Comparison of ENCODE assay signal across 9 mouse cellular contexts in genomic region chr9:50700921-50701691, GRCm38 (mm10). TPM values are rescaled to one million over a fixed set of nuclear protein-coding genes. Genes with fewer than 3 reads are reported as not detected.
DNase-seq lines count a peak whose midpoint lies in the region; ATAC-seq and TF ChIP-seq lines count a peak whose summit lies in the region.
"Had no signal": no experiment of that assay in that cellular context is flagged by ENCODE, and none has a peak within 500 bp of the region (broad histone marks: within the 10 kb centered on the region; RNA-seq: fewer than 3 reads in every experiment).

No protein-coding gene starts in this region.

- intact Hi-C loops in heart, adult 2 months (cut with DNase I): no loop called here
- intact Hi-C loops in heart, postnatal 36 days (cut with DNase I): no loop called here
- intact Hi-C loops in gastrocnemius, postnatal 14 days (cut with DNase I; ENCODE audit: low total_unique reads): no loop called here

- no peaks in the 10 kb centered on the region for H3K36me3 ChIP-seq in heart, adult 2 months (ENCODE audit: control insufficient read depth, insufficient read depth, low read length)
- no peaks in the 10 kb centered on the region for H3K36me3 ChIP-seq in liver, embryonic 14.5 days (replicated peaks; ENCODE audit: control insufficient read depth, insufficient read depth, low read depth)
- peaks cover 9% of the 10 kb centered on the region; the same call in 1 of the 2 replicates for H3K36me3 ChIP-seq in forebrain, embryonic 12.5 days (replicated peaks)
- peaks cover 5% of the 10 kb centered on the region; the same call in 1 of the 2 replicates for H3K36me3 ChIP-seq in forebrain, embryonic 13.5 days (ENCODE audit: poor library complexity, severe bottlenecking)

- H3K9me3 ChIP-seq in liver, embryonic 14.5 days (ENCODE audit: control insufficient read depth, low read length): no peaks in the 10 kb centered on the region
- H3K9me3 ChIP-seq in forebrain, embryonic 12.5 days: no peaks in the 10 kb centered on the region
- no peaks in the 10 kb centered on the region for H3K9me3 ChIP-seq in forebrain, embryonic 13.5 days (replicated peaks)
- H3K9me3 ChIP-seq: embryonic facial prominence, embryonic 12.5 days had no signal

- no peaks in the 10 kb centered on the region for H3K27me3 ChIP-seq in heart, adult 2 months (ENCODE audit: control insufficient read depth, insufficient read depth, low read length)
- peaks cover 47% of the 10 kb centered on the region for H3K27me3 ChIP-seq in liver, embryonic 14.5 days (ENCODE audit: control insufficient read depth, insufficient read depth, low read length)
- H3K27me3 ChIP-seq in forebrain, embryonic 12.5 days: peaks cover 32% of the 10 kb centered on the region
- peaks cover 12% of the 10 kb centered on the region; the same call in 1 of the 2 replicates for H3K27me3 ChIP-seq in forebrain, embryonic 13.5 days

- TF ChIP-seq EP300 in heart, adult 2 months (IDR thresholded peaks at IDR 0.05; ENCODE audit: insufficient read depth, low read depth, low read length): no peak
- TF ChIP-seq EP300 in liver, embryonic 14.5 days (IDR thresholded peaks at IDR 0.05; ENCODE audit: low read depth): no peak

- 49% methylated on average over 11 of the region's 11 CpGs for WGBS in heart, adult 2 months
- WGBS in liver, embryonic 14.5 days (ENCODE audit: insufficient replicate concordance): 39% methylated on average over 11 of the region's 11 CpGs
- 67% methylated on average over 11 of the region's 11 CpGs for WGBS in forebrain, embryonic 12.5 days
- 69% methylated on average over 11 of the region's 11 CpGs for WGBS in forebrain, embryonic 13.5 days

- H3K79me2 ChIP-seq in heart, adult 2 months (replicated peaks; ENCODE audit: control insufficient read depth, insufficient read depth, low read length): no peaks in the 10 kb centered on the region

- peaks cover 2% of the 10 kb centered on the region; the same call in 1 of the 2 replicates for H3K4me1 ChIP-seq in heart, adult 2 months (ENCODE audit: control insufficient read depth, insufficient read depth, low read length)
- peaks cover 0 to 8% of the 10 kb centered on the region in 2 experiments; a peak in 1 of 4 replicates for H3K4me1 ChIP-seq in liver, embryonic 14.5 days (replicated peaks; ENCODE audit: control insufficient read depth in 2 of 2, insufficient read depth in 2 of 2, low read length in 1 of 2)
- H3K4me1 ChIP-seq in forebrain, embryonic 12.5 days: peaks cover 35% of the 10 kb centered on the region
- H3K4me1 ChIP-seq in forebrain, embryonic 13.5 days: peaks cover 22% of the 10 kb centered on the region

- DNase-seq in heart, adult 2 months: peak; percentile 30 to 41
- DNase-seq in heart, postnatal 36 days: no peak
- peak; percentile 30 for DNase-seq in MN1 (ENCODE audit: low spot score)
- peak; percentile 62 for DNase-seq in gastrocnemius, postnatal 14 days
- DNase-seq in liver, embryonic 14.5 days (ENCODE audit: low read depth in 3 of 3, low spot score in 3 of 3): no peak
- no peak for DNase-seq in thymus, adult 18-20 months

- no peak overlapping the region for H3K4me3 ChIP-seq in heart, adult 2 months
- no peak overlapping the region for H3K4me3 ChIP-seq in liver, embryonic 14.5 days (ENCODE audit: insufficient read depth in 1 of 2, low read depth in 2 of 2, low read length in 2 of 2)
- no peak overlapping the region for H3K4me3 ChIP-seq in forebrain, embryonic 12.5 days (replicated peaks)
- H3K4me3 ChIP-seq in forebrain, embryonic 13.5 days: no peak overlapping the region
- H3K4me3 ChIP-seq: embryonic facial prominence, embryonic 12.5 days had no signal

- TF ChIP-seq POLR2A in heart, adult 2 months (IDR thresholded peaks at IDR 0.05; ENCODE audit: insufficient read depth, low read depth, low read length): no peak

- H3K4me2 ChIP-seq in liver, embryonic 14.5 days (ENCODE audit: low read depth): no peak overlapping the region
- no peak overlapping the region for H3K4me2 ChIP-seq in forebrain, embryonic 12.5 days
- H3K4me2 ChIP-seq in forebrain, embryonic 13.5 days: no peak overlapping the region
- H3K4me2 ChIP-seq: embryonic facial prominence, embryonic 12.5 days had no signal

- peak; percentile 43; the same call in 1 of the 2 replicates for ATAC-seq in liver, embryonic 14.5 days (ENCODE audit: insufficient read depth)
- no peak for ATAC-seq in forebrain, embryonic 12.5 days (ENCODE audit: low FRiP score)
- ATAC-seq in forebrain, embryonic 13.5 days: no peak

- H3K9ac ChIP-seq in heart, adult 2 months (ENCODE audit: low read depth, low read length): no peak overlapping the region
- H3K9ac ChIP-seq in liver, embryonic 14.5 days (replicated peaks): no peak overlapping the region
- no peak overlapping the region for H3K9ac ChIP-seq in forebrain, embryonic 12.5 days
- H3K9ac ChIP-seq in forebrain, embryonic 13.5 days: no peak overlapping the region
- H3K9ac ChIP-seq: embryonic facial prominence, embryonic 12.5 days had no signal

- TF ChIP-seq CTCF in heart, adult 2 months (IDR thresholded peaks at IDR 0.05): peak; percentile 41
- no peak for TF ChIP-seq CTCF in liver, embryonic 14.5 days (IDR thresholded peaks at IDR 0.05; ENCODE audit: low read depth)

- no peak overlapping the region; the same call in 1 of the 2 replicates for H3K27ac ChIP-seq in heart, adult 2 months
- no peak overlapping the region for H3K27ac ChIP-seq in liver, embryonic 14.5 days
- no peak overlapping the region for H3K27ac ChIP-seq in forebrain, embryonic 12.5 days
- H3K27ac ChIP-seq in forebrain, embryonic 13.5 days: no peak overlapping the region
- H3K27ac ChIP-seq: embryonic facial prominence, embryonic 12.5 days had no signal

RNA-seq across cellular contexts. Expression of gene Dixdc1, which starts 38.2 kb away (rescaled TPM):
- 1 to 10 TPM; 3.4 to 5.4 TPM for total RNA-seq in heart, adult 2 months (2021)
- polyA plus RNA-seq in heart, adult 2 months (2012; rRNA removed): 2.6 and 4.9 TPM in 2 replicates
- total RNA-seq in heart, postnatal 36 days (2021): 1 to 10 TPM; 4.2 to 7.4 TPM
- total RNA-seq in gastrocnemius, postnatal 14 days (2021): 1 to 10 TPM; 3.7 to 4.2 TPM
- polyA plus RNA-seq in liver, embryonic 14.5 days (2012; rRNA removed): 0.56 and 0.57 TPM in 2 replicates
- polyA plus RNA-seq in liver, embryonic 14.5 days (2014; fragmentation: Nextera tagmentation; extraction: Ambion mirVana): 0.84 and 1.2 TPM in 2 replicates
- polyA plus RNA-seq in forebrain, embryonic 12.5 days (2016; fragmentation: Nextera tagmentation; extraction: Ambion mirVana): 18.2 and 18.6 TPM in 2 replicates
- 20.2 and 21.4 TPM in 2 replicates for polyA plus RNA-seq in forebrain, embryonic 13.5 days (2015; fragmentation: Nextera tagmentation; extraction: Ambion mirVana)

RNA-seq across cellular contexts. Expression of gene Dlat, which starts 41.5 kb away (rescaled TPM):
- 100 to 1,000 TPM; 364 to 415 TPM for total RNA-seq in heart, adult 2 months (2021)
- 175 and 243 TPM in 2 replicates for polyA plus RNA-seq in heart, adult 2 months (2012; rRNA removed)
- 100 to 1,000 TPM; 399 to 460 TPM for total RNA-seq in heart, postnatal 36 days (2021)
- total RNA-seq in gastrocnemius, postnatal 14 days (2021): 100 to 1,000 TPM; 235 to 280 TPM
- 7.0 and 14.4 TPM in 2 replicates for polyA plus RNA-seq in liver, embryonic 14.5 days (2012; rRNA removed)
- 32.0 and 35.7 TPM in 2 replicates for polyA plus RNA-seq in liver, embryonic 14.5 days (2014; fragmentation: Nextera tagmentation; extraction: Ambion mirVana)
- 43.4 and 48.3 TPM in 2 replicates for polyA plus RNA-seq in forebrain, embryonic 12.5 days (2016; fragmentation: Nextera tagmentation; extraction: Ambion mirVana)
- 40.6 and 40.8 TPM in 2 replicates for polyA plus RNA-seq in forebrain, embryonic 13.5 days (2015; fragmentation: Nextera tagmentation; extraction: Ambion mirVana)

RNA-seq across cellular contexts. Expression of gene 2310030G06Rik, which starts 45.2 kb away (rescaled TPM):
- 1 to 10 TPM; 2.9 to 4.3 TPM for total RNA-seq in heart, adult 2 months (2021)
- polyA plus RNA-seq in heart, adult 2 months (2012; rRNA removed): 5.6 and 7.4 TPM in 2 replicates
- 1 to 10 TPM; 2.5 to 5.5 TPM for total RNA-seq in heart, postnatal 36 days (2021)
- total RNA-seq in gastrocnemius, postnatal 14 days (2021): 1 to 10 TPM; 1.7 to 2.5 TPM
- polyA plus RNA-seq in liver, embryonic 14.5 days (2012; rRNA removed): 1.8 and 2.2 TPM in 2 replicates
- 2.1 and 2.3 TPM in 2 replicates for polyA plus RNA-seq in liver, embryonic 14.5 days (2014; fragmentation: Nextera tagmentation; extraction: Ambion mirVana)
- polyA plus RNA-seq in forebrain, embryonic 12.5 days (2016; fragmentation: Nextera tagmentation; extraction: Ambion mirVana): 0.88 and 1.6 TPM in 2 replicates
- polyA plus RNA-seq in forebrain, embryonic 13.5 days (2015; fragmentation: Nextera tagmentation; extraction: Ambion mirVana): 1.0 and 1.2 TPM in 2 replicates

RNA-seq across cellular contexts. Expression of gene Cryab, which starts 50.0 kb away (rescaled TPM):
- total RNA-seq in heart, adult 2 months (2021): 1,000 to 10,000 TPM; 2,783 to 3,339 TPM
- polyA plus RNA-seq in heart, adult 2 months (2012; rRNA removed): 3,110 and 4,349 TPM in 2 replicates
- total RNA-seq in heart, postnatal 36 days (2021): 1,000 to 10,000 TPM; 2,657 to 2,874 TPM
- 100 to 1,000 TPM; 804 to 989 TPM for total RNA-seq in gastrocnemius, postnatal 14 days (2021)
- polyA plus RNA-seq in liver, embryonic 14.5 days (2012; rRNA removed): 1.7 and 2.7 TPM in 2 replicates
- 4.5 and 4.7 TPM in 2 replicates for polyA plus RNA-seq in liver, embryonic 14.5 days (2014; fragmentation: Nextera tagmentation; extraction: Ambion mirVana)
- polyA plus RNA-seq in forebrain, embryonic 12.5 days (2016; fragmentation: Nextera tagmentation; extraction: Ambion mirVana): 3.9 and 6.5 TPM in 2 replicates
- polyA plus RNA-seq in forebrain, embryonic 13.5 days (2015; fragmentation: Nextera tagmentation; extraction: Ambion mirVana): 4.7 and 6.5 TPM in 2 replicates

RNA-seq across cellular contexts. Expression of gene Hspb2, which starts 51.0 kb away (rescaled TPM):
- 100 to 1,000 TPM; 131 to 139 TPM for total RNA-seq in heart, adult 2 months (2021)
- 201 and 224 TPM in 2 replicates for polyA plus RNA-seq in heart, adult 2 months (2012; rRNA removed)
- 100 to 1,000 TPM; 132 to 137 TPM for total RNA-seq in heart, postnatal 36 days (2021)
- total RNA-seq in gastrocnemius, postnatal 14 days (2021): 100 to 1,000 TPM; 130 to 134 TPM
- polyA plus RNA-seq in liver, embryonic 14.5 days (2012; rRNA removed): 0.20 and 0.35 TPM in 2 replicates
- polyA plus RNA-seq in liver, embryonic 14.5 days (2014; fragmentation: Nextera tagmentation; extraction: Ambion mirVana): not detected in 2 replicates
- polyA plus RNA-seq in forebrain, embryonic 12.5 days (2016; fragmentation: Nextera tagmentation; extraction: Ambion mirVana): 0.54 TPM in 1 of 2 replicates, not detected in the other
- polyA plus RNA-seq in forebrain, embryonic 13.5 days (2015; fragmentation: Nextera tagmentation; extraction: Ambion mirVana): not detected in 2 replicates

Comparison
In these comparisons a context has a peak if more than half of its experiments do, and no peak if none do; other contexts are left out.
1. DNase-seq: peak in heart, adult 2 months (2 of 2), MN1 (single experiment) and gastrocnemius, postnatal 14 days (single experiment); none in heart, postnatal 36 days (0 of 2), liver, embryonic 14.5 days (0 of 3) and thymus, adult 18-20 months (0 of 2).